Mouse (Mus musculus) hindbrain, embryonic 14.5 days (tissue): ENCODE data around the gene Rgl2. TPM values are rescaled to one million over a fixed set of nuclear protein-coding genes. Genes with fewer than 3 reads are reported as not detected.
"Not testable (repeated sequence)": the region's sequence is repeated elsewhere in the genome, so short reads cannot be mapped to it uniquely, and the experiment has no call there.

Experiments used
- ATAC-seq: fragments of 200-750 bp; cut with Nextera tagmentation; 2 replicates; pipeline ENCODE4 v1.8.0; 2017; ENCODE audit warnings: moderate number of reproducible peaks, mild to moderate bottlenecking, moderate TSS enrichment, moderate library complexity; ENCODE audit not compliant: low FRiP score
- DNase-seq: peaks from one replicate; pipeline ENCODE4 v3.0.0-alpha.2; 2015; ENCODE audit warnings: low spot score
- H3K27ac ChIP-seq: fragments of 300-500 bp; sonication (generic); 2 replicates; pipeline ENCODE4 v1.5.1; 2014; ENCODE audit warnings: mild to moderate bottlenecking, moderate library complexity
- H3K27me3 ChIP-seq: fragments of 300-500 bp; sonication (generic); 2 replicates; pipeline ENCODE4 v1.6.1; 2014; ENCODE audit warnings: mild to moderate bottlenecking, low read length, mixed read lengths; ENCODE audit not compliant: control insufficient read depth, insufficient read depth
- H3K36me3 ChIP-seq: fragments of 300-500 bp; sonication (generic); replicated peaks from 2 replicates; pipeline ENCODE4 v1.6.1; 2014; ENCODE audit not compliant: control insufficient read depth, insufficient read depth
- H3K4me1 ChIP-seq: fragments of 300-500 bp; sonication (generic); replicated peaks from 2 replicates; pipeline ENCODE4 v1.6.1; 2014; ENCODE audit warnings: antibody characterized with exemption, low read length, mixed read lengths; ENCODE audit not compliant: control insufficient read depth, insufficient read depth
- H3K4me2 ChIP-seq: fragments of 300-500 bp; sonication (generic); replicated peaks from 2 replicates; pipeline ENCODE4 v1.6.1; 2014; ENCODE audit warnings: mild to moderate bottlenecking, moderate library complexity
- H3K4me3 ChIP-seq: fragments of 300-500 bp; sonication (generic); replicated peaks from 2 replicates; pipeline ENCODE4 v1.5.1; 2014; ENCODE audit warnings: mild to moderate bottlenecking, low read length
- H3K9ac ChIP-seq: fragments of 300-500 bp; sonication (generic); 2 replicates; pipeline ENCODE4 v1.6.1; 2014
- H3K9me3 ChIP-seq: fragments of 300-500 bp; sonication (generic); 2 replicates; pipeline ENCODE4 v1.6.1; 2016; ENCODE audit warnings: low read length; ENCODE audit not compliant: control insufficient read depth
- WGBS: fragments of 180-500 bp; shearing (Covaris S2); extraction: QIAGEN DNeasy Blood & Tissue Kit; methylation state at CpG from one replicate; pipeline ENCODE4 v1.1.7; 2014; 5-methylcytosine and 5-hydroxymethylcytosine counted together
- polyA plus RNA-seq: library from polyadenylated mRNA; unstranded; fragments of >200 nt; fragmentation: Nextera tagmentation; extraction: Ambion mirVana; gene quantifications from 2 replicates; pipeline ENCODE4 v1.2.1, GENCODE M21; 2014

The Rgl2 gene
- polyA plus RNA-seq, 1 experiment from 2014 or later, result 47.7 TPM

DNA sequence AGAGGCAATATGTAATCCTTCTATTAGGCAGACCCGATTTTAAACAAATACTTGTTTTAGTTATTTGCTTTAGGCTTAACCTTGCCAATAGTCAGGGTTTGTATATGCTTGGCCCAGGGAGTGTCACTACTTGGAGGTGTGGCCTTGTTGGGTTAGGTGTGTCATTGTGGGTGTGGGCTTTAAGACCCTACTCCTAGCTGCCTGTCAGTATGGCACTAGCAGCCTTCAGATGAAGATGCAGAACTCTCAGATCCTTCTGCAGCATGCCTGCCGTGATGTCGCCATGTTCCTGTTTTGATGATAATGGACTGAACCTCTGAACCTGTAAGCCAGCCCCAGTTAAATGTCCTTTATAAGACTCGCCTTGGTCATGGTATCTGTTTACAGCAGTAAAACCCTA is 36.3 kb upstream of the Rgl2 start:
- H3K4me3 ChIP-seq, H3K4me2 ChIP-seq, DNase-seq, ATAC-seq, H3K9ac ChIP-seq, H3K27ac ChIP-seq, H3K9me3 ChIP-seq, H3K4me1 ChIP-seq, H3K27me3 ChIP-seq, H3K36me3 ChIP-seq: not testable (repeated sequence)
- 76% methylated on average over 4 of the region's 4 CpGs for WGBS

DNA sequence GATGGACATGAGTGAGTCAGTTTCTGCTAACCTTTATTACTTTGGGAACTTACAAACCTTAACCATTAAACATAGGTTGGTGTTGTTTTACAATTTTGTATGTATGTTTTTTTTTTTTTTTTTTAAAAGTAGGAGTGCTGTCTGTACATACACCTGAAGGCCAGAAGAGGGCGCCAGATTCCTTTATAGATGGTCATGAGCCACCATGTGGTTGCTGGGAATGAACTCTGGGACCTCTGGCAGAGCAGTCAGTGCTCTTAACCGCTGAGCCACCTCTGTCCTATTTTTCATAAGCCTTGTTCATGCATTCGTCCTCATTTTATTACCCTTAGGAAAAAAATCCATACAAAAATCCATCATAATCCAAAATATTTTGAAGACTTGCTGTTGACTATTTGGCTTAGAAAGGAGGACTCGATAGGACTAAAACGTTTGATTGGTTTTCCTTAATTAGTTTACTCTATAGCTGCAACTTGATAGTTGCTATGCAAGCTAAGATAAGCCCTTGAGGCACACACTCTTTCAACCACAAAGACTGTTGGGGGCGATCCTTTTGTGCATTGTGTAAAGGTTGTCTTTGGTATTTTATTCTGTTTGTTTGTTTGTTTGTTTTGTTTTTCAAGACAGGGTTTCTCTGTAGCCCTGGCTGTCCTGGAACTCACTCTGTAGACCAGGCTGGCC is 32.1 kb upstream of the Rgl2 start:
- H3K9me3 ChIP-seq, result no peaks in the 10 kb centered on the region
- no peaks in the 10 kb centered on the region for H3K36me3 ChIP-seq
- no peak overlapping the region for H3K4me3 ChIP-seq
- peak; percentile 63 for DNase-seq
- H3K4me2 ChIP-seq, result no peak overlapping the region
- H3K4me1 ChIP-seq, result no peaks in the 10 kb centered on the region
- H3K27ac ChIP-seq, result no peak overlapping the region
- no peak overlapping the region for H3K9ac ChIP-seq
- ATAC-seq, result no peak
- WGBS, result 46% methylated on average over 6 of the region's 6 CpGs
- no peaks in the 10 kb centered on the region for H3K27me3 ChIP-seq

DNA sequence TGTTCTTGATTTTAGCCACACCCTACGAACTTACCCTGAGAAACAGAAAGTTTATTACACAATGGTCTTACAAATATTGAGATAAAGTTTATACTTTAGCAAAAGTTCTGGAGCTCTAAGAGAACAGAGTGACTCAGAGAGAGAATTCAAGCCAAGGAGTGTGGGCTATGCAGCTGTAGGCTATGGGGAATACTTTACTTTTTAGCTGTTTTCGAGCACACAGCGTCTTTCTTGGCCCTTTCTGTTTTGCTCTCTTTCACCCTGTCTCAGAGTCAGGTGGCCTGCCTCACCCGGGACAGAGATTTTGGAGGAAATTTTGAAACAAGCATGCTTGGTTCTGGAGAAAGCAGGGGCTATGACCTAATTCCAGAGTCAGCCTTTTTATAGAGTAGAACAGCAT is 31.1 kb upstream of the Rgl2 start:
- H3K27me3 ChIP-seq, H3K9me3 ChIP-seq, ATAC-seq, H3K4me3 ChIP-seq, DNase-seq, H3K4me1 ChIP-seq, H3K27ac ChIP-seq, H3K4me2 ChIP-seq, H3K36me3 ChIP-seq, H3K9ac ChIP-seq: not testable (repeated sequence)
- WGBS, result 87% methylated on average over 4 of the region's 4 CpGs

DNA sequence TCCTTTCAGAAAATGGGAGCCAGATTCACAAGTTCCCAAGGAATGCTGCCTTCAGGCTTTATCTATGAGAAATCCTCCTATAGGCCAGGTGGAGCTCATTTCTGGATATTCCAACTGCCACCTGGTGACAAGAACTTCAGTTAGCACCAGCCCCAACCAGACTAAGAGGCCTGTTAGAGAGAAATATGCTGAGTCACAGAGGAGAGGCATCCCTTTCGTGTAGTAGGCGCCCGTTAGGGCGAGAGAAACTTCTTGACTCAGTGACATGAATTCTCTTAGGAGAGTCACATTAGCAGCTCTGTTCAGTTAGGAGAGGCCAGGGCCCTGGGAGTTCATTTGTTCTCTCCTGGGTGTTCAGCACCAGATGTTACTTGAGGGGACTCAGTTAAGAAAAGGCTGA is 29.7 kb upstream of the Rgl2 start:
- DNase-seq (no peak), ATAC-seq (no peak)
- Histone ChIP-seq H3K36me3 (no peaks in the 10 kb centered on the region), H3K9me3 (no peaks in the 10 kb centered on the region), H3K27me3 (no peaks in the 10 kb centered on the region), H3K27ac (no peak overlapping the region), H3K4me1 (no peaks in the 10 kb centered on the region), H3K4me3 (no peak overlapping the region), H3K4me2 (no peak overlapping the region), H3K9ac (no peak overlapping the region)
- WGBS, result 86% methylated on average over 4 of the region's 4 CpGs

DNA sequence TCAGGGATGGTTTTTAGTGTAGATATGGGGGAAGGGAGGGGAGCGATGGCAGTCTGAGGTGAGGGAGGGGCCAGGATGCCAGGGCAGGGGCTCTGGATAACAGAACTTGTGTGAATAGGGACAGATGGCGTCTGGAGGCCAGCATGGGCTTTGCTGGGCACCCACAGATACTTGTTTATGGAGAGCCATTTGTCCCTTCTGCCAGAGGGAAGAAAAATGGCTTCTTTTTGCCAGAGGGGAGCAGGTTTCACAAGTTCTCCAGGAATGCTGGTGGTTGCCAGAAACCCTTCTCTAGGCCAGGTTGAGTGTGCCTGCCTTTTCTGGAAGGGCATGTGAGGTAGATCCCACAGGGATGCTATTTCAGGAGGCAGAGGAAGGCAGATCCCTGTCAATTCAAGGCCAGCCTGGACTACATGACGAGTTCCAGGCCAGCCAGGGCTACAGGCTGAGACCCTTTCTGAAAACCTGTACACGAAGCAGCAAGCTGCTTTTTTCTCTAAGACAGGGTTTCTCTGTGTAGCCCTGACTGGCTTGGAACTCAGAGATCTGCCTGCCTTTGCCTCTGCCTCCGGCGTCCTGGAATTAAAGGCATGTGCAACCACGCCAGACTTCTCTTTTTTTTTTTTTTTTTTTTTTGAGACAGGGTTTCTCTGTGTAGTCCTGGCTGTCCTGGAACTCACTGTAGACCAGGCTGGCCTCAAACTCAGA is 28.9 kb upstream of the Rgl2 start:
- ATAC-seq, result no peak
- Histone ChIP-seq H3K27me3 (no peaks in the 10 kb centered on the region), H3K9me3 (no peaks in the 10 kb centered on the region), H3K36me3 (no peaks in the 10 kb centered on the region), H3K4me3 (no peak overlapping the region), H3K27ac (no peak overlapping the region), H3K9ac (no peak overlapping the region), H3K4me1 (no peaks in the 10 kb centered on the region), H3K4me2 (no peak overlapping the region)
- no peak for DNase-seq
- WGBS, result 74% methylated on average over 7 of the region's 7 CpGs

DNA sequence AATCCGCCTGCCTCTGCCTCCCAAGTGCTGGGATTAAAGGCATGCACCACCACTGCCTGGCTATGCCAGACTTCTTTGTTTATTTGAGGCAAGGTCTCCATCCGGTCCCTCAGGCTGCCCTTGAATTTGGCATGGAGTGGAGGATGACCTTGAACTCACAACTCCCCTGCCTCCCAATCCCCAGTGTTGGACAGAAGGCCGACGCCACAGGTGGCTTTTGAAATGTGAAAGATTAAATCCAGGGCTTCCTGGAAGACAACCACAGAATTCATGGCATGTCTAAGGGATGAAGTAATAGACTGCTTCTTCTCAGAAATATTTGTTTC is 28.4 kb upstream of the Rgl2 start:
- H3K27me3 ChIP-seq, result no peaks in the 10 kb centered on the region
- ATAC-seq, result no peak
- H3K27ac ChIP-seq, result no peak overlapping the region
- no peak for DNase-seq
- no peak overlapping the region for H3K9ac ChIP-seq
- no peaks in the 10 kb centered on the region for H3K4me1 ChIP-seq
- no peaks in the 10 kb centered on the region for H3K36me3 ChIP-seq
- H3K4me3 ChIP-seq, result no peak overlapping the region
- H3K4me2 ChIP-seq, result no peak overlapping the region
- no peaks in the 10 kb centered on the region for H3K9me3 ChIP-seq
- WGBS, result 87% methylated on average over 4 of the region's 4 CpGs

DNA sequence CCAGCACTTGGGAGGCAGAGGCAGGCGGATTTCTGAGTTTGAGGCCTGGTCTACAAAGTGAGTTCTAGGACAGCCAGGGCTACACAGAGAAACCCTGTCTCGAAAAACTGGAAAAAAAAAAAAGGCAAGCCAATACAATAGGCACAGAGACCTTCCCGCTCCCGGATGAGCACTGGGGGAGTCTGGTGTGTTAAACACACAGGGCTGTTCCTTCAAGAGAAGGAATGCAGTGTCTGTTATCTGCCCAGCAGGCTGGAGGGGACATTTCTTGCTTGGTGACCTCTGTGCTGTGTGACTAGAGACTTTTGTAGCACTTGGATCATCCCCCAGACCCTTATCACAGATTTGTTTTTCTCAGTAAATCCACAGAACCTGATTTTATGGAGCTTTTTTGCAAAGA is 27.7 kb upstream of the Rgl2 start:
- Histone ChIP-seq H3K27ac (no peak overlapping the region), H3K9me3 (no peaks in the 10 kb centered on the region), H3K4me3 (no peak overlapping the region), H3K27me3 (no peaks in the 10 kb centered on the region), H3K36me3 (no peaks in the 10 kb centered on the region), H3K4me2 (no peak overlapping the region), H3K4me1 (no peaks in the 10 kb centered on the region), H3K9ac (no peak overlapping the region)
- 73% methylated on average over 4 of the region's 4 CpGs for WGBS
- ATAC-seq, result no peak
- no peak for DNase-seq

DNA sequence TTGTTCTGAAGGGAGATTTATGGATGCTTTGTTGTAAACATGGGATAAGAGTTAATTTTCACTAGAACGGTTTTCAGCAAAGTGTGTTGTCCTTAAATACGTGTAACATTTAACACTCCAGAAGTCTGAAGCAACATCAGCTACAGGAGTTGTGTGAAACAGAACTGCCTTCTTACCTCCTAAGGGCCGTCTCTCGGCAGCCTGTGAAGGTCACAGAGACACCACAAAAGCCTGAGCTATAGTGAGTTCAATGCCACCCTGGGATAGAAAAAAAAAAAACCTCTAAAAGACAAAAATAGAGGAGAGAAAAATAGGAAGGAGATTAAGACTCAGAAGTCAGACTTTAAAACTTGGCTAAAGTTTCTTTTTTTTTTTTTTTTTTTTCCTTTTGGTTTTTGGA is 27.3 kb upstream of the Rgl2 start:
- no peak overlapping the region for H3K27ac ChIP-seq
- 81% methylated on average over 4 of the region's 4 CpGs for WGBS
- ATAC-seq (no peak), DNase-seq (no peak)
- no peaks in the 10 kb centered on the region for H3K36me3 ChIP-seq
- H3K9ac ChIP-seq, result no peak overlapping the region
- H3K4me2 ChIP-seq, result no peak overlapping the region
- no peaks in the 10 kb centered on the region for H3K4me1 ChIP-seq
- H3K9me3 ChIP-seq, result no peaks in the 10 kb centered on the region
- no peaks in the 10 kb centered on the region for H3K27me3 ChIP-seq
- H3K4me3 ChIP-seq, result no peak overlapping the region

DNA sequence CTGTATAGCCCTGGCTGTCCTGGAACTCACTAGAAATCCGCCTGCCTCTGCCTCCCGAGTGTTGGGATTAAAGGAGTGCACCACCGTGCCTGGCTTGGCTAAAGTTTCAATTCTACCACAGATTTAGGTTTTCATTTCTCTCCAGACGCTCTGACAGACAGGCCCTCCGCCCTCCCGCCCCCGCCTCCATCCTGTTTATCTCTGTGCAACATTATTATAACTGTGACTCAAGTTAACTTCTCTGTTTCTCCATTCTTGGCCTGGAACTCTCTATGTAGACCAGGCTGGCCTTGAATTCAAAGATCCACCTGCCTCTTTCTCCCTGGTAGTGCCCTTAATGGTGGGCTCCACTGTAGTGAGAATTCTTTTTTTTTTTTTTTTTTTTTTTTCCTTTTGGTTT is 26.9 kb upstream of the Rgl2 start:
- DNase-seq, result no peak
- no peak overlapping the region for H3K4me3 ChIP-seq
- no peaks in the 10 kb centered on the region for H3K9me3 ChIP-seq

More for the DNA sequence above, 26.9 kb upstream of the Rgl2 start:
- Histone ChIP-seq H3K4me2 (no peak overlapping the region), H3K9ac (no peak overlapping the region), H3K27ac (no peak overlapping the region), H3K4me1 (no peaks in the 10 kb centered on the region), H3K27me3 (no peaks in the 10 kb centered on the region), H3K36me3 (no peaks in the 10 kb centered on the region)
- no peak for ATAC-seq
- WGBS, result 84% methylated on average over 7 of the region's 7 CpGs
